Mouse (Mus musculus) kidney, postnatal 0 days (tissue): ENCODE results near the gene Neurog3. TPM values are rescaled to one million over a fixed set of nuclear protein-coding genes. Genes with fewer than 3 reads are reported as not detected.

Experiments used
- ATAC-seq: fragments of 200-750 bp; cut with Nextera tagmentation; replicated peaks from 2 replicates; pipeline ENCODE4 v1.8.0; 2017; ENCODE audit warnings: low read depth, moderate number of reproducible peaks, moderate TSS enrichment, moderate library complexity; ENCODE audit not compliant: low FRiP score
- DNase-seq: peaks from one replicate; pipeline ENCODE4 v3.0.0-alpha.2; 2016; ENCODE audit warnings: low spot score
- H3K27ac ChIP-seq: fragments of 300-500 bp; sonication (generic); 2 replicates; pipeline ENCODE4 v1.5.1; 2014; ENCODE audit warnings: mild to moderate bottlenecking
- H3K27me3 ChIP-seq: fragments of 300-500 bp; sonication (generic); 2 replicates; pipeline ENCODE4 v1.6.1; 2014; ENCODE audit warnings: low read length, mixed read lengths; ENCODE audit not compliant: insufficient read depth
- H3K36me3 ChIP-seq: fragments of 300-500 bp; sonication (generic); 2 replicates; pipeline ENCODE4 v1.6.1; 2014; ENCODE audit warnings: low read length, mixed read lengths; ENCODE audit not compliant: insufficient read depth
- H3K4me1 ChIP-seq: fragments of 300-500 bp; sonication (generic); replicated peaks from 2 replicates; pipeline ENCODE4 v1.6.1; 2014; ENCODE audit warnings: antibody characterized with exemption, low read length, mixed read lengths; ENCODE audit not compliant: insufficient read depth
- H3K4me2 ChIP-seq: fragments of 300-500 bp; sonication (generic); 2 replicates; pipeline ENCODE4 v1.6.1; 2014; ENCODE audit warnings: mild to moderate bottlenecking, low read length, moderate library complexity, mixed read lengths
- H3K4me3 ChIP-seq: fragments of 300-500 bp; sonication (generic); replicated peaks from 2 replicates; pipeline ENCODE4 v1.5.1; 2014; ENCODE audit warnings: low read depth, low read length
- H3K9ac ChIP-seq: fragments of 300-500 bp; sonication (generic); 2 replicates; pipeline ENCODE4 v1.6.1; 2014; ENCODE audit warnings: low read depth, low read length
- H3K9me3 ChIP-seq: fragments of 300-500 bp; sonication (generic); replicated peaks from 2 replicates; pipeline ENCODE4 v1.6.1; 2016; ENCODE audit warnings: low read length, inconsistent platforms, mixed read lengths
- CTCF ChIP-seq: IDR thresholded peaks from 2 replicates; pipeline ENCODE4 v1.5.1; 2016; ENCODE audit warnings: antibody characterized with exemption, low read depth, mild to moderate bottlenecking, moderate library complexity
- WGBS: fragments of 180-500 bp; shearing (Covaris S2); extraction: QIAGEN DNeasy Blood & Tissue Kit; methylation state at CpG from one replicate; pipeline ENCODE4 v1.1.7; 2014; 5-methylcytosine and 5-hydroxymethylcytosine counted together
- polyA plus RNA-seq: library from polyadenylated mRNA; unstranded; fragments of >200 nt; fragmentation: Nextera tagmentation; extraction: Ambion mirVana; gene quantifications from 2 replicates; pipeline ENCODE4 v1.2.1, GENCODE M21; 2015

The Neurog3 gene
- polyA plus RNA-seq, 1 experiment from 2014 or later: not detected

DNA sequence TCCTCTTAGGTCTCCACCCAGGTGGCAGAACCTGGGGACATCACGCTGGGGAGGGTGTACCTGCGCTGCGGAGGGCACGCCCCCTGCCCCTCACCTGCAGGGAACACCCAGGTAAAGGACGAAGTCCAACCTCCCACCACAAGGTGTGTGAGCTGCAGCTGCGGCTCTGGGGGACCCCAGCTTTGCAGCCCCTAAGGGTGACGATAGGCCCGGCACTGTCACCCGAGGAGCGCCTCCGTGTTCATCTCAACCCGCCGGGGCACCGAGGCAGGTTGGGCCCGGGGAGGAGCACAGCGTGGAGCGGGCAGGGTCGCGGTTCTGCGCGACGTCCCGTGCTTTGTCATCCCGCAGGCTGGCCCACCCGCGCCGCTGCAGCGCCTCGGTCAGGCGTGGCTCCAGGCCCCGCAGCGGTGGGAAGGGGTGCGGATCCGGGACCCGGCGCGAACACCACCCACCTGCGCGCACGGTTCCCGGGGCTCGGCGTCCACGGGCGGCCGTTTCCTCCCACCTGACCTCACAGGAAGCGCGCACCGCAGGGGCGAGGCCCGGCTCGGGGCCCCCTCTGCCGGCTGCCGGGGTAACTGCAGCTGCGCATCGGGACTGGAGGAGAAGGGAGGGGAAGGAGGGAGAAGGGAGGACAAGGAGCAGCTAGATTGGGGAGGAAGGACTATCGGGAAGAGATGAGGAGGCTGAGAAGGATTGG lies 22.2 kb upstream of the Neurog3 start:
- ATAC-seq: peak; percentile 65
- Histone ChIP-seq H3K27ac (no peak overlapping the region), H3K9ac (peak overlapping the region; percentile 58), H3K27me3 (peaks cover 5% of the 10 kb centered on the region; the same call in 1 of the 2 replicates), H3K4me3 (peak overlapping the region; percentile 54), H3K36me3 (no peaks in the 10 kb centered on the region), H3K4me2 (peak overlapping the region; percentile 92), H3K9me3 (no peaks in the 10 kb centered on the region), H3K4me1 (peaks cover 6% of the 10 kb centered on the region; the same call in 1 of the 2 replicates)
- TF ChIP-seq CTCF: peak; percentile 83
- DNase-seq: peak; percentile 77
- WGBS: under 1% methylated on average over 57 of the region's 57 CpGs

GRCm38 (mm10) chr10:62111207-62111576 lies 21.7 kb upstream of the Neurog3 start:
- 40% methylated on average over 6 of the region's 6 CpGs for WGBS
- H3K27ac ChIP-seq: no peak overlapping the region
- no peak for TF ChIP-seq CTCF
- no peak for ATAC-seq
- DNase-seq: no peak
- no peaks in the 10 kb centered on the region for H3K9me3 ChIP-seq
- H3K9ac ChIP-seq: no peak overlapping the region
- H3K36me3 ChIP-seq: no peaks in the 10 kb centered on the region
- peak overlapping the region; percentile 92 for H3K4me2 ChIP-seq
- H3K27me3 ChIP-seq: peaks cover 5% of the 10 kb centered on the region; the same call in 1 of the 2 replicates
- peaks cover 6% of the 10 kb centered on the region; the same call in 1 of the 2 replicates for H3K4me1 ChIP-seq
- peak overlapping the region; percentile 54 for H3K4me3 ChIP-seq

DNA sequence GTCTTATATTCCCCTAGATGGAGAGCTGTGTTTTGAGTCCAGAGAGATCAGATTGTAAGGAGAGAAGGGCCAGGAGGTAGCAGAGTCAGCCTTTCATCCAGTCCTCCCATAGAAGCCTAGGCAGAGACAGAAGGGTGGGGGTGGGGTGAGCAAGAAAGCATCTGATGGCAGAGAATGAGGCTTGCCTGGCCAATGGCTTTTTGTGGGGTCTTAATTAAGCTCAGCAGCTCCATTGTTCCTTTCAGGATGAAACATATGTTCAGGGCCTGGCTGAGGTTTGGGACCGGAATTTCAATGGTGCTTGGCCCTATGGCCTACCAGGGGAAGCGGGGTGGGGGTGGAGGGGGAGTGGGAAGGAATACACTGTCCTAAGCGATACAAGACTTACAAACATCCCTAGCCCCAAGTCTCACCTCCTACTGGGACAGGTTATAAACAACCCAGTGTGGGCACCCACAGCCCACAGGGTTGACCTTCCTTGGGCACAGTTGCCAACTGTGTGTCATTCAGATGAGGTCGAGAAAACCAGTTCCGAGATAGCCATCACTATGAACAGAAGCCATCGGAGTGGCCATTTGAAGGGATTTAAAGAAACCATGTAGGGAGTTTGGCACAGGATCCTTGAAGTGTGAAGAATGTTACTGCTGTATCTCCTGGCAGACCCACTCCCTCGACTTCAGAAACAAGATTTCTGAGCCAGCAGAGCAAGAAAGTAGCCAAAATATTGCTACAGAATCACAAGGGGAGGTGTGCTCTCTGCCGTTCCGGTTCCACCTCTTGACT lies 18.8 kb upstream of the Neurog3 start:
- Histone ChIP-seq H3K27ac (no peak overlapping the region), H3K27me3 (peaks cover 5% of the 10 kb centered on the region; the same call in 1 of the 2 replicates), H3K4me2 (no peak overlapping the region), H3K4me3 (no peak overlapping the region), H3K9ac (no peak overlapping the region), H3K9me3 (no peaks in the 10 kb centered on the region), H3K36me3 (no peaks in the 10 kb centered on the region), H3K4me1 (peaks cover 6% of the 10 kb centered on the region; the same call in 1 of the 2 replicates)
- ATAC-seq (no peak), DNase-seq (no peak)
- no peak for TF ChIP-seq CTCF
- WGBS: 53% methylated on average over 9 of the region's 9 CpGs

DNA sequence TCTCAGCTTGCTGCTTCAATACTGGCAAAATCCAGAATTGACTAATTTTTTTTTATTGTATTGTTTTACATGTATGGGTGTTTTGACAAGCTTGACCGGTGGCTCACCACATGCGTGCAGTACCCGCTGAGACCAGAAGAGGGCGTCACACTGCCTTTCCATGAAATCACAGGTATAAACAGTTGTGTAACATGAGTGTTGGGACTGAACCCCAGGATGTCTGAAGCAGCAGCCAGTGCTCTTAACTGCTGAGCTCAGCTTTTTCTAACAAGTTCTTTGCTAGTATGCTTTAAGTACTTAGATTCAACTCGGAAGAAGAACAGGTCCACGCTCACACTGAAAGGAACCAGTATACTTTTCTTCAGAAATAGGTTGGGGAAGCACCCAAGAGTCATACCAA lies 5.8 kb upstream of the Neurog3 start:
- Histone ChIP-seq H3K4me3 (no peak overlapping the region), H3K4me2 (no peak overlapping the region), H3K27ac (no peak overlapping the region), H3K9me3 (no peaks in the 10 kb centered on the region), H3K4me1 (no peaks in the 10 kb centered on the region), H3K9ac (no peak overlapping the region), H3K36me3 (no peaks in the 10 kb centered on the region), H3K27me3 (peaks cover 50% of the 10 kb centered on the region)
- no peak for DNase-seq
- TF ChIP-seq CTCF: peak; percentile 56
- 41% methylated on average over 6 of the region's 6 CpGs for WGBS
- no peak for ATAC-seq

DNA sequence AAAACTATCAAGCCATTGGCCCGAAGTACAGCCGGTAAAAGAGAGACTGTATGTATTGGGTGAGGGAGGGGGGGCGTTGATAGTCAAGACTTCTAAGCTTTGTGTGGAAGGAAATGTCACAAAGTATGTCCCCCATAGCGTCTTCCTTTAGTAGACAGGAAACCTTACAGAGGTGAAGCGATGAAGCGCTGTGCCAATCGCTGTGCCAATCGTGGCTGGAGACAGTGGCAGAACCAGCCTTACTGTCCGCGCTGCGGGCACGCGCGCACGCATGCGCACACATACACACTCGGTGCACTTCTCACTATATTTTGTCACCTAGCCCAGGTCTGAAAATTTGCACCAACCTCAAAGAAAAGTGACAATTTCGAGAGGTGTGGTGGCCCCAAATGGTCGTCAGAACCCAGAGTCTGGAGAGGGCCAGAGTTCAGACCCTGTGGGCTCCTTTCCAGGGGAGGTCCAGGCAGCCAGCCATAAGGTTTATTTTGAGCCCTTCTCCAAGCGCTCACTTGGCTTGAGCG lies 5.1 kb upstream of the Neurog3 start:
- ATAC-seq: no peak
- H3K4me2 ChIP-seq: no peak overlapping the region
- 31% methylated on average over 21 of the region's 21 CpGs for whole genome bisulfite sequencing
- H3K4me1 ChIP-seq: peaks cover 3% of the 10 kb centered on the region; the same call in 1 of the 2 replicates
- H3K9ac ChIP-seq: no peak overlapping the region
- no peaks in the 10 kb centered on the region for H3K36me3 ChIP-seq
- H3K9me3 ChIP-seq: no peaks in the 10 kb centered on the region
- no peak for DNase-seq
- H3K27ac ChIP-seq: no peak overlapping the region
- H3K27me3 ChIP-seq: peaks cover 56% of the 10 kb centered on the region
- no peak for TF ChIP-seq CTCF
- no peak overlapping the region for H3K4me3 ChIP-seq

DNA sequence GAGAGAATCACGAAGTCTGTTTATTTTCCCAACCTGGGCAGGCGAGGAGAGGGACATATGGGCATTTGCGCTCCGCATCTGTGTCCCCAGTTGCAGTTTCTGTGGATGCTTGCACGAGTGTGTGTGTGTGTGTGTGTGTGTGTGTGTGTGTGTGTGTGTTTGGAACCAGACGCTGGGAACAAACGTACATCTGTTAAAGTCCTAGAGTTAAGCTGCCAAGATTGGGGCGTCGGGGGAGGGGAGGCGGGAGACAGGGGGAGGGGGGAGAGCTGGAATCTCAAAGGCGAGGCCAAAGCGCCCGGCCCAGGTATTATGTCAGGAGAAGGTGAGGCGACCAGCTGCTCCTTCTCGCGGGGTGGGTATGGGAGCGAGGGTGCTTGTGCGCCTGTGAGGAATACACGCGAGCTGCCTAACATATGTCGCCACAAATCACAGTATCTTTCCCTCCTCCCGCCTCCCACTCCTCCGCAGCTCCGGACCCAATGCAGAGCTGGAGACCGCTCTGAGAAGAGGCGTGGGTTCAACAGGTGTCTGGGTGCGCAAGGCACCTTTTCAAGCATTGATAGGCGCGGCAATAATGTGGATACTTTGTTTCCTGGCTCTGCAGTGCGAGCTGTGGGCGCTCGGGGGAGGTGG lies 4.5 kb upstream of the Neurog3 start:
- Histone ChIP-seq H3K4me3 (no peak overlapping the region), H3K4me1 (peaks cover 4% of the 10 kb centered on the region; the same call in 1 of the 2 replicates), H3K27ac (no peak overlapping the region), H3K4me2 (no peak overlapping the region), H3K9me3 (no peaks in the 10 kb centered on the region), H3K9ac (no peak overlapping the region), H3K27me3 (peaks cover 63% of the 10 kb centered on the region), H3K36me3 (no peaks in the 10 kb centered on the region)
- DNase-seq (no peak), ATAC-seq (no peak)
- WGBS: 2% methylated on average over 32 of the region's 32 CpGs
- TF ChIP-seq CTCF: no peak
